Mouse (Mus musculus) forebrain, embryonic 14.5 days (tissue): ENCODE results near the gene Supt4a. TPM values are rescaled to one million over a fixed set of nuclear protein-coding genes. Genes with fewer than 3 reads are reported as not detected.

Experiments used
- ATAC-seq: fragments of 200-750 bp; cut with Nextera tagmentation; 2 replicates; pipeline ENCODE4 v1.8.0; 2017; ENCODE audit warnings: mild to moderate bottlenecking, moderate library complexity
- DNase-seq: peaks from one replicate; pipeline ENCODE4 v3.0.0-alpha.2; 2015; ENCODE audit warnings: low spot score
- H3K27ac ChIP-seq: fragments of 300-500 bp; sonication (generic); 2 replicates; pipeline ENCODE4 v1.5.1; 2014; ENCODE audit warnings: low read depth, mild to moderate bottlenecking, control low read depth, low read length, moderate library complexity
- H3K27me3 ChIP-seq: fragments of 300-500 bp; sonication (generic); replicated peaks from 2 replicates; pipeline ENCODE4 v1.6.1; 2014; ENCODE audit warnings: low read length, control low read depth, mixed read lengths; ENCODE audit not compliant: control insufficient read depth, insufficient read depth
- H3K36me3 ChIP-seq: fragments of 300-500 bp; sonication (generic); 2 replicates; pipeline ENCODE4 v1.6.1; 2014; ENCODE audit warnings: low read length, control low read depth; ENCODE audit not compliant: control insufficient read depth, insufficient read depth
- H3K4me1 ChIP-seq: fragments of 300-500 bp; sonication (generic); 2 replicates; pipeline ENCODE4 v1.6.1; 2014; ENCODE audit warnings: antibody characterized with exemption, low read length, control low read depth; ENCODE audit not compliant: control insufficient read depth, insufficient read depth
- H3K4me2 ChIP-seq: fragments of 300-500 bp; sonication (generic); 2 replicates; pipeline ENCODE4 v1.6.1; 2014; ENCODE audit warnings: mild to moderate bottlenecking, control low read depth, low read length
- H3K4me3 ChIP-seq: fragments of 300-500 bp; sonication (generic); 2 replicates; pipeline ENCODE4 v1.5.1; 2014; ENCODE audit warnings: low read depth, low read length, control low read depth
- H3K9ac ChIP-seq: fragments of 300-500 bp; sonication (generic); 2 replicates; pipeline ENCODE4 v1.6.1; 2014; ENCODE audit warnings: mild to moderate bottlenecking, low read length, control low read depth, moderate library complexity
- H3K9me3 ChIP-seq: fragments of 300-500 bp; sonication (generic); replicated peaks from 2 replicates; pipeline ENCODE4 v1.6.1; 2016; ENCODE audit warnings: low read length, control low read depth, mixed read lengths; ENCODE audit not compliant: control insufficient read depth
- WGBS: fragments of 180-500 bp; shearing (Covaris S2); extraction: QIAGEN DNeasy Blood & Tissue Kit; methylation state at CpG from one replicate; pipeline ENCODE4 v1.1.7; 2014; 5-methylcytosine and 5-hydroxymethylcytosine counted together
- microRNA counts: library from miRNA; unstranded; fragments of <30 nt; microRNA quantifications from one replicate; lab custom pipeline; 2016
- microRNA-seq: library from miRNA; unstranded; fragments of <30 nt; microRNA quantifications from one replicate; pipeline ENCODE4, GENCODE M21; 2016
- polyA plus RNA-seq: library from polyadenylated mRNA; unstranded; fragments of >200 nt; fragmentation: Nextera tagmentation; extraction: Ambion mirVana; gene quantifications from 2 replicates; pipeline ENCODE4 v1.2.1, GENCODE M21; 2014

The Supt4a gene
- polyA plus RNA-seq, 1 experiment from 2014 or later: 203 TPM

GRCm38 (mm10) chr11:87790088-87790487 lies 52.7 kb downstream of the Supt4a start:
- no peaks in the 10 kb centered on the region for H3K4me1 ChIP-seq
- 0 out of 2 replicates have a peak, but pooled peaks cover 6% of the 10 kb centered on the region for H3K36me3 ChIP-seq
- WGBS: 88% methylated on average over 6 of the region's 6 CpGs
- H3K27ac ChIP-seq: no peak overlapping the region
- H3K4me3 ChIP-seq: no peak overlapping the region
- H3K4me2 ChIP-seq: no peak overlapping the region
- no peak overlapping the region for H3K9ac ChIP-seq
- ATAC-seq (no peak), DNase-seq (no peak)
- no peaks in the 10 kb centered on the region for H3K9me3 ChIP-seq
- no peaks in the 10 kb centered on the region for H3K27me3 ChIP-seq

MicroRNAs within 50 kb of the gene (microRNA counts, 519-probe panel; counts per million panel counts)
- microRNA mmu-miR-142-3p (lab: Ali Mortazavi, UCI): 3,734 counts per million, percentile 41 among the panel's probes with 10 or more counts
- not detected for microRNA mmu-miR-142-5p (lab: Ali Mortazavi, UCI)

Small RNA genes lying within 50 kb of the gene (microRNA-seq; reads per million reads assigned to microRNA genes)
- not detected for gene Mir142
- gene Mir142b: not detected

Other genes with a start within 250 kb of the Supt4a start
- gene Gm11492, start 170.9 kb upstream of the Supt4a start, polyA plus RNA-seq: not detected in 2 replicates
- 16.8 and 19.6 TPM in 2 replicates for gene Sept4, start 168.6 kb upstream of the Supt4a start, polyA plus RNA-seq
- gene Mtmr4, start 145.4 kb upstream of the Supt4a start, polyA plus RNA-seq: 45.5 and 59.7 TPM in 2 replicates
- 0.33 and 0.36 TPM in 2 replicates for gene Hsf5, start 120.4 kb upstream of the Supt4a start, polyA plus RNA-seq
- 0.63 and 1.1 TPM in 2 replicates for gene Rnf43, start 74.8 kb upstream of the Supt4a start, polyA plus RNA-seq
- 13.5 and 20.2 TPM in 2 replicates for gene Tspoap1, start 23.0 kb downstream of the Supt4a start, polyA plus RNA-seq
- 0.22 and 0.23 TPM in 2 replicates for gene Mpo, start 56.0 kb downstream of the Supt4a start, polyA plus RNA-seq
- 0.53 and 0.62 TPM in 2 replicates for gene Lpo, start 90.7 kb downstream of the Supt4a start, polyA plus RNA-seq
- gene Mks1, start 115.7 kb downstream of the Supt4a start, polyA plus RNA-seq: 9.1 and 10.4 TPM in 2 replicates
- gene Epx, start 138.0 kb downstream of the Supt4a start, polyA plus RNA-seq: 0.11 and 0.19 TPM in 2 replicates
- not detected in 2 replicates for gene Olfr462, start 154.7 kb downstream of the Supt4a start, polyA plus RNA-seq
- not detected in 2 replicates for gene Olfr463, start 159.8 kb downstream of the Supt4a start, polyA plus RNA-seq
- gene Olfr464, start 183.4 kb downstream of the Supt4a start, polyA plus RNA-seq: not detected in 2 replicates
- 21.8 and 22.5 TPM in 2 replicates for gene Dynll2, start 250.0 kb downstream of the Supt4a start, polyA plus RNA-seq